In the genomic region with DNA sequence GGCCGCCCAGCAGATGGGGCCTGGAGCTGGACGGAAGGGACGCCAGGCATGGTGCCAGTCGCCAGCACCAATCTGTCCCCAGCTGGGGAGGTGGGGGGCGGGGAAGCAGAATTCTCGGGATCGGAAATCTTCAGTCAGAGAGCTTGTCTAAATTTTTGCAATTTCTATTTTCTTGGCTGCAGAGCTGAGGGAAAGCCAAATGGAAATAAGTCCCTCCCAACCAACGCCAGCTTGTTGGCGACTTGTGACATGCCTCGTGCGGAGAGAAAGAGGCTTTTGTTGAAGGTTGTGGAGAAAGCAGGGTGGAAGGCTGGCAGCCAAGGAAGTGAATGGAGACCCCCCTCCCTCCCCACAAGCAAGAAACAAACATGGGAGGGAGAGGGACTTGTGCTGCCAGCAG, we compare ENCODE assay signal across 10 mouse cellular contexts.
DNase-seq lines count a peak whose midpoint lies in the region; ATAC-seq and TF ChIP-seq lines count a peak whose summit lies in the region.
"Had no signal": no experiment of that assay in that cellular context is flagged by ENCODE, and none has a peak within 500 bp of the region (broad histone marks: within the 10 kb centered on the region; RNA-seq: fewer than 3 reads in every experiment).

No protein-coding gene starts in this region.

- no peaks in the 10 kb centered on the region for H3K36me3 ChIP-seq in forebrain, embryonic 14.5 days (ENCODE audit: control insufficient read depth, insufficient read depth, low read length)
- H3K36me3 ChIP-seq in forebrain, embryonic 10.5 days (replicated peaks) = no peaks in the 10 kb centered on the region
- H3K36me3 ChIP-seq in midbrain, postnatal 0 days (ENCODE audit: insufficient read depth, low read length) = no peaks in the 10 kb centered on the region

- 0 out of 2 replicates have a peak, but pooled peaks have one; percentile 14 for TF ChIP-seq CTCF in midbrain, postnatal 0 days (IDR thresholded peaks at IDR 0.05)

- H3K4me1 ChIP-seq in forebrain, embryonic 14.5 days (ENCODE audit: control insufficient read depth, insufficient read depth, low read length) = peaks cover 15% of the 10 kb centered on the region
- H3K4me1 ChIP-seq in forebrain, embryonic 10.5 days = peaks cover 36% of the 10 kb centered on the region
- H3K4me1 ChIP-seq in midbrain, postnatal 0 days (ENCODE audit: insufficient read depth, low read length) = peaks cover 14% of the 10 kb centered on the region

- ATAC-seq in forebrain, embryonic 14.5 days = peak; percentile 38; the same call in 1 of the 2 replicates
- no peak for ATAC-seq in midbrain, postnatal 0 days (ENCODE audit: low FRiP score)

- H3K9ac ChIP-seq in forebrain, embryonic 14.5 days (ENCODE audit: low read length) = no peak overlapping the region
- no peak overlapping the region for H3K9ac ChIP-seq in midbrain, postnatal 0 days (replicated peaks; ENCODE audit: low read length, poor library complexity, severe bottlenecking)
- H3K9ac ChIP-seq: liver, embryonic 14.5 days had no signal

- H3K4me2 ChIP-seq in forebrain, embryonic 14.5 days (ENCODE audit: low read length) = no peak overlapping the region
- H3K4me2 ChIP-seq in midbrain, postnatal 0 days (ENCODE audit: low read depth, low read length, poor library complexity, severe bottlenecking) = no peak overlapping the region

- H3K27me3 ChIP-seq in forebrain, embryonic 14.5 days (replicated peaks; ENCODE audit: control insufficient read depth, insufficient read depth, low read length) = no peaks in the 10 kb centered on the region
- H3K27me3 ChIP-seq in forebrain, embryonic 10.5 days (ENCODE audit: poor library complexity, severe bottlenecking) = peaks cover 72% of the 10 kb centered on the region
- H3K27me3 ChIP-seq in midbrain, postnatal 0 days (ENCODE audit: insufficient read depth, low read length) = no peaks in the 10 kb centered on the region; the same call in 1 of the 2 replicates

- no peak overlapping the region for H3K4me3 ChIP-seq in forebrain, embryonic 14.5 days (ENCODE audit: low read depth, low read length)
- H3K4me3 ChIP-seq in forebrain, embryonic 10.5 days = no peak overlapping the region
- no peak overlapping the region for H3K4me3 ChIP-seq in midbrain, postnatal 0 days (ENCODE audit: low read depth, low read length)

- WGBS in forebrain, embryonic 14.5 days = 31% methylated on average over 11 of the region's 11 CpGs
- WGBS in forebrain, embryonic 10.5 days = 84% methylated on average over 11 of the region's 11 CpGs
- WGBS in midbrain, postnatal 0 days = 48% methylated on average over 11 of the region's 11 CpGs

- peak overlapping the region; percentile 74 for H3K27ac ChIP-seq in forebrain, embryonic 14.5 days (ENCODE audit: low read depth, low read length)
- no peak overlapping the region for H3K27ac ChIP-seq in forebrain, embryonic 10.5 days
- 0 out of 2 replicates have a peak overlapping the region, but pooled peaks have one; percentile 1 for H3K27ac ChIP-seq in midbrain, postnatal 0 days (ENCODE audit: low read depth, low read length)
- H3K27ac ChIP-seq: liver, embryonic 14.5 days had no signal

- peak; percentile 86 for DNase-seq in forebrain, embryonic 14.5 days (ENCODE audit: low spot score)
- DNase-seq in forebrain, embryonic 10.5 days (ENCODE audit: extremely low spot score, low spot score) = no peak
- DNase-seq in brain, adult 2 months (ENCODE audit: low read depth, low spot score) = peak; percentile 66
- peak; percentile 45 to 46 for DNase-seq in layer of hippocampus, adult 18-20 months (ENCODE audit: low spot score in 2 of 2)
- peak; percentile 85 for DNase-seq in midbrain, postnatal 0 days (ENCODE audit: low spot score)
- DNase-seq in adipocyte (ENCODE audit: low spot score) (no peak), liver (no peak)
- DNase-seq in urinary bladder, postnatal 25 days (ENCODE audit: low spot score) = no peak
- DNase-seq: kidney, postnatal 36 days had no signal

- no peaks in the 10 kb centered on the region for H3K9me3 ChIP-seq in forebrain, embryonic 14.5 days (replicated peaks; ENCODE audit: control insufficient read depth, low read length)
- no peaks in the 10 kb centered on the region for H3K9me3 ChIP-seq in forebrain, embryonic 10.5 days
- H3K9me3 ChIP-seq in midbrain, postnatal 0 days (ENCODE audit: low read length) = no peaks in the 10 kb centered on the region

Comparison
In these comparisons a context has a peak if more than half of its experiments do, and no peak if none do; other contexts are left out.
1. DNase-seq: peak in forebrain, embryonic 14.5 days (single experiment), brain, adult 2 months (single experiment), layer of hippocampus, adult 18-20 months (2 of 2) and midbrain, postnatal 0 days (single experiment); none in forebrain, embryonic 10.5 days (single experiment), adipocyte (single experiment), urinary bladder, postnatal 25 days (single experiment) and liver (single experiment).